Mouse (Mus musculus): Measurements from ENCODE around the gene Gm9745.
"Not testable (repeated sequence)": the region's sequence is repeated elsewhere in the genome, so short reads cannot be mapped to it uniquely, and the experiment has no call there.

Gm9745 gene

DNA sequence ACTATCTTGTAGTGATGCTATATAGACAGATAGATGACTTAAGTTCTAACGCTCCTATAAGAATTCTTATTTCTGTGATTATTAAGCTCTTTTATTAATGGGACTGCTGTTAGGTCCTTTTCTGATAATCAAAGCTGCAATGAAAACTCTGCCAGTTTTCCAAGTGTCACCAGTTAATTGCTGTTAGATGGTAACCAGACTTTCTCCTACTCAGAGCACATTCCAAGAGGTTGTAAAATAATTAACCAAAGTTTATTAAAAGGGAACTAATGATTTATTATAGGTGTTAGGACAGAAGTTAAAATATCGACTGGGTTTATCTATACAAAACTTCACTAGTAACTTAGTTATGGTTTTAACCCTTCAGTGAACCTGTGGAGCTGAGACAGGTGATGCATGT lies 42.0 kb downstream of the Gm9745 start:
- not testable (repeated sequence) for DNase-seq
